Mouse (Mus musculus) liver, postnatal 0 days (tissue): Measurements from ENCODE around the gene Cttn. TPM values are rescaled to one million over a fixed set of nuclear protein-coding genes. Genes with fewer than 3 reads are reported as not detected.

ENCODE experiments used
- ATAC-seq: fragments of 200-750 bp; cut with Nextera tagmentation; 2 replicates; pipeline ENCODE4 v1.8.0; 2017; ENCODE audit warnings: mild to moderate bottlenecking, moderate library complexity
- DNase-seq: peaks from one replicate; pipeline ENCODE4 v3.0.0-alpha.2; 2016
- H3K27ac ChIP-seq: fragments of 300-500 bp; sonication (generic); 2 replicates; pipeline ENCODE4 v1.5.1; 2014; ENCODE audit warnings: antibody characterized with exemption, moderate library complexity, mild to moderate bottlenecking, low read depth
- H3K27me3 ChIP-seq: fragments of 300-500 bp; sonication (generic); 2 replicates; pipeline ENCODE4 v1.6.1; 2014; ENCODE audit warnings: low read length, control low read depth, mixed read lengths; ENCODE audit not compliant: insufficient read depth
- H3K36me3 ChIP-seq: fragments of 300-500 bp; sonication (generic); replicated peaks from 2 replicates; pipeline ENCODE4 v1.6.1; 2014; ENCODE audit warnings: mild to moderate bottlenecking, control low read depth, low read length, moderate library complexity, mixed read lengths; ENCODE audit not compliant: insufficient read depth
- H3K4me1 ChIP-seq: fragments of 300-500 bp; sonication (generic); 2 replicates; pipeline ENCODE4 v1.6.1; 2014; ENCODE audit warnings: antibody characterized with exemption, mild to moderate bottlenecking, control low read depth; ENCODE audit not compliant: insufficient read depth
- H3K4me2 ChIP-seq: fragments of 300-500 bp; sonication (generic); 2 replicates; pipeline ENCODE4 v1.6.1; 2014; ENCODE audit warnings: low read depth, mild to moderate bottlenecking, low read length, moderate library complexity, mixed read lengths
- H3K4me3 ChIP-seq: fragments of 300-500 bp; sonication (generic); 2 replicates; pipeline ENCODE4 v1.5.1; 2014; ENCODE audit warnings: low read depth, low read length
- H3K9ac ChIP-seq: fragments of 300-500 bp; sonication (generic); replicated peaks from 2 replicates; pipeline ENCODE4 v1.6.1; 2014; ENCODE audit warnings: mild to moderate bottlenecking, moderate library complexity
- H3K9me3 ChIP-seq: fragments of 300-500 bp; sonication (generic); 2 replicates; pipeline ENCODE4 v1.6.1; 2016; ENCODE audit warnings: mild to moderate bottlenecking, control low read depth, low read length, mixed read lengths
- CTCF ChIP-seq: sonication (generic); IDR thresholded peaks from 2 replicates; pipeline ENCODE4 v1.5.1; 2016; ENCODE audit warnings: antibody characterized with exemption, low read depth
- EP300 ChIP-seq: IDR thresholded peaks from 2 replicates; pipeline ENCODE4 v1.6.1; 2016; ENCODE audit warnings: antibody characterized with exemption, low read depth, mild to moderate bottlenecking
- WGBS: fragments of 180-500 bp; shearing (Covaris S2); extraction: QIAGEN DNeasy Blood & Tissue Kit; methylation state at CpG from one replicate; pipeline ENCODE4 v1.1.7; 2014; ENCODE audit not compliant: insufficient replicate concordance; 5-methylcytosine and 5-hydroxymethylcytosine counted together
- polyA plus RNA-seq: library from polyadenylated mRNA; unstranded; fragments of >200 nt; fragmentation: Nextera tagmentation; extraction: Ambion mirVana; gene quantifications from 2 replicates; pipeline ENCODE4 v1.2.1, GENCODE M21; 2015

Gene Cttn
- polyA plus RNA-seq, 1 experiment from 2014 or later, result 29.0 TPM

DNA sequence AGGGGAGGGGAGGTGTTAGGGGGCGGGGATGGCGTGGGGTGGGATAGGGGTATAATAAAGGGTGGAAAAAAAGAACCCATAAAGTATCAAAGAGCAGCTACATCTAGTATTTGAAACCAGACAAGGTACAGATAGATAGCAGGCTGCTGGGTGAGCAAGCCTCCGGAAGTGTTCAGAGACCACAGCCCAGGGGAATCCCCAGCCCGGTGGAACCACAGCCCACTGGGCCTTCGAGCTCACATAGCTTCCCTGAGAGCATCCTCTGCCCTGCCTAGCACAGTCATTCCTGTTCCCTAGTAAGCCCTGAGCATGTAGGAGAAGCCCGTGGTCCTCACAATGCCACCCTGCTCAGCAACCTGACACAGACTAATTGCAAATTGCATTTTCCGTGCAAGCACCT lies 26.0 kb downstream of the Cttn start:
- Histone ChIP-seq H3K4me3 (no peak overlapping the region), H3K27ac (no peak overlapping the region), H3K4me1 (0 out of 2 replicates have a peak, but pooled peaks cover 2% of the 10 kb centered on the region), H3K36me3 (peaks cover 26% of the 10 kb centered on the region), H3K9me3 (no peaks in the 10 kb centered on the region), H3K4me2 (no peak overlapping the region), H3K27me3 (0 out of 2 replicates have a peak, but pooled peaks cover 2% of the 10 kb centered on the region), H3K9ac (no peak overlapping the region)
- 76% methylated on average over 7 of the region's 7 CpGs for WGBS
- TF ChIP-seq CTCF (no peak), EP300 (no peak)
- no peak for DNase-seq
- ATAC-seq, result no peak

GRCm38 (mm10) chr7:144441976-144442375 lies 28.8 kb downstream of the Cttn start:
- H3K4me3 ChIP-seq, result no peak overlapping the region
- WGBS, result 82% methylated on average over 4 of the region's 4 CpGs
- no peaks in the 10 kb centered on the region for H3K9me3 ChIP-seq
- no peak for DNase-seq
- no peaks in the 10 kb centered on the region for H3K27me3 ChIP-seq
- H3K4me1 ChIP-seq, result 0 out of 2 replicates have a peak, but pooled peaks cover 2% of the 10 kb centered on the region
- H3K4me2 ChIP-seq, result no peak overlapping the region
- ATAC-seq, result no peak
- H3K9ac ChIP-seq, result no peak overlapping the region
- H3K27ac ChIP-seq, result no peak overlapping the region
- H3K36me3 ChIP-seq, result peaks cover 40% of the 10 kb centered on the region
- no peak for TF ChIP-seq EP300
- no peak for TF ChIP-seq CTCF

GRCm38 (mm10) chr7:144441466-144441865 lies 29.3 kb downstream of the Cttn start:
- H3K4me3 ChIP-seq, result no peak overlapping the region
- no peaks in the 10 kb centered on the region for H3K27me3 ChIP-seq
- no peaks in the 10 kb centered on the region for H3K9me3 ChIP-seq
- H3K9ac ChIP-seq, result no peak overlapping the region
- ATAC-seq (no peak), DNase-seq (no peak)
- WGBS, result 79% methylated on average over 11 of the region's 11 CpGs
- H3K36me3 ChIP-seq, result peaks cover 40% of the 10 kb centered on the region
- H3K4me2 ChIP-seq, result no peak overlapping the region
- H3K27ac ChIP-seq, result no peak overlapping the region
- TF ChIP-seq CTCF (no peak), EP300 (no peak)
- no peaks in the 10 kb centered on the region for H3K4me1 ChIP-seq

GRCm38 (mm10) chr7:144438811-144439210 lies 32.0 kb downstream of the Cttn start:
- H3K27me3 ChIP-seq, result no peaks in the 10 kb centered on the region
- H3K4me3 ChIP-seq, result no peak overlapping the region
- H3K9ac ChIP-seq, result no peak overlapping the region
- WGBS, result 92% methylated on average over 7 of the region's 7 CpGs
- H3K27ac ChIP-seq, result no peak overlapping the region
- ATAC-seq (no peak), DNase-seq (no peak)
- no peaks in the 10 kb centered on the region for H3K9me3 ChIP-seq
- peaks cover 32% of the 10 kb centered on the region for H3K36me3 ChIP-seq
- TF ChIP-seq EP300 (no peak), CTCF (no peak)
- H3K4me1 ChIP-seq, result no peaks in the 10 kb centered on the region
- no peak overlapping the region for H3K4me2 ChIP-seq

DNA sequence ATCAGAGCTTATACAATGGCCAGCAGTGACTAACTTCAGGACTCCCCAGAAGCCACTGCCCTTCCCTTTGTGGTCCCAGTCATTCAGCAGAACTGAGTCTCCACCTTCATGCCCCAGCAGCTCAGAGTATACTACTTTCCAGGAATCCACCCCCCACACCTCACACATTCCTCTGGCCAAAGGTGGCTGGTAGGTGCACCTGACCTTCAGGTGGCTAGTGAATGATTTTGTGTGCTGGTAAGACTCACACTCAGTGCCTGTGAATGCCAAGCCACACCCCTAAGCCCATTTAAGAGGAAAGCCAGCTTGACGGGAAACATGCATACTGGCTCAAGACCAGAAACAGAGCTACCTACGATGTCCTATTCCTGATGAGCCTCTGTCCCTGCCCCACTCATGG lies 37.9 kb downstream of the Cttn start:
- Histone ChIP-seq H3K9ac (no peak overlapping the region), H3K27ac (no peak overlapping the region), H3K4me1 (no peaks in the 10 kb centered on the region), H3K27me3 (no peaks in the 10 kb centered on the region), H3K9me3 (no peaks in the 10 kb centered on the region), H3K36me3 (peaks cover 7% of the 10 kb centered on the region; the same call in 1 of the 2 replicates), H3K4me3 (no peak overlapping the region), H3K4me2 (no peak overlapping the region)
- ATAC-seq (no peak), DNase-seq (no peak)
- TF ChIP-seq CTCF (no peak), EP300 (no peak)
- WGBS, result 70% methylated on average over 2 of the region's 2 CpGs

- H3K27ac ChIP-seq, result no peak overlapping the region
- H3K9ac ChIP-seq, result no peak overlapping the region
- TF ChIP-seq EP300, result no peak
- peak; percentile 58 for TF ChIP-seq CTCF
- H3K4me2 ChIP-seq, result no peak overlapping the region
- no peaks in the 10 kb centered on the region for H3K27me3 ChIP-seq
- H3K4me1 ChIP-seq, result no peaks in the 10 kb centered on the region
- no peaks in the 10 kb centered on the region for H3K9me3 ChIP-seq
- 78% methylated on average over 3 of the region's 3 CpGs for WGBS
- H3K36me3 ChIP-seq, result no peaks in the 10 kb centered on the region
- DNase-seq (no peak), ATAC-seq (no peak)
- H3K4me3 ChIP-seq, result no peak overlapping the region
These were observed 43.3 kb downstream of the Cttn start for GRCm38 (mm10) chr7:144427460-144427859.

DNA sequence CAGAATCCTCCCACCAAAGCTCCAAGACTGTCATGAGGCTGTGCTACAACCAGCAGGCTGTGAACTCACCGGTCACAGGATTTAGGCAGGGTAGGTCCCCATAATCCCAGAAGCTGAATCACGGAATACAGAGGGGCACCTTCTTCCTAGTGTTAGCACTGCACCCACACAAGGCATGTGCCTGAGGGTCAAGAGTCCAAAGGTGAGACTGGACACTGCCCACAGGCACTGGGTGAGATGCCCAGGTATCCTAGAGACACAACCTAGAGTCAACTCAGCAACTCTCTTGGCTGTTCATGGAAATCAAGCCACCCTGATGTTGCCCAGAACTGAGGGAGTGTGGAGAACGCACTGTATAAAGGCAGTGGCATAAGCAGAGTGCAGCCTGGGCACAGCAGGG lies 44.2 kb downstream of the Cttn start:
- 76% methylated on average over 3 of the region's 3 CpGs for WGBS
- H3K27ac ChIP-seq, result no peak overlapping the region
- no peak overlapping the region for H3K4me3 ChIP-seq
- no peak for DNase-seq
- no peak overlapping the region for H3K4me2 ChIP-seq
- no peaks in the 10 kb centered on the region for H3K4me1 ChIP-seq
- H3K27me3 ChIP-seq, result no peaks in the 10 kb centered on the region
- no peaks in the 10 kb centered on the region for H3K9me3 ChIP-seq
- no peak for ATAC-seq
- H3K36me3 ChIP-seq, result no peaks in the 10 kb centered on the region
- no peak overlapping the region for H3K9ac ChIP-seq
- TF ChIP-seq CTCF, result no peak
- no peak for TF ChIP-seq EP300
